Mouse (Mus musculus) embryonic fibroblast, embryonic 13.5 days (primary cell): ENCODE measurements around the gene Stk10. TPM values are rescaled to one million over a fixed set of nuclear protein-coding genes. Genes with fewer than 3 reads are reported as not detected.

Experiments
- H3K27ac ChIP-seq: 2 replicates; pipeline ENCODE4 v1.5.1; 2012; ENCODE audit warnings: low read length, control low read depth, inconsistent platforms; ENCODE audit not compliant: insufficient read depth
- H3K4me1 ChIP-seq: 2 replicates; pipeline ENCODE4 v1.6.1; 2011; ENCODE audit warnings: low read length; ENCODE audit not compliant: control insufficient read depth, insufficient read depth
- H3K4me3 ChIP-seq: 2 replicates; pipeline ENCODE4 v1.5.1; 2011; ENCODE audit warnings: mild to moderate bottlenecking, control low read depth, low read length; ENCODE audit not compliant: insufficient read depth
- CTCF ChIP-seq: IDR thresholded peaks from 2 replicates; pipeline ENCODE4 v1.5.1; 2011; ENCODE audit warnings: mild to moderate bottlenecking, control low read depth, low read length, moderate library complexity, borderline replicate concordance; ENCODE audit not compliant: insufficient read depth
- POLR2A ChIP-seq: IDR thresholded peaks from 2 replicates; pipeline ENCODE4 v1.6.1; 2011; ENCODE audit warnings: low read depth, mild to moderate bottlenecking, control low read depth, low read length, moderate library complexity
- polyA plus RNA-seq: library from polyadenylated mRNA; stranded (reverse); fragments of >200 nt; gene quantifications from 2 replicates; pipeline ENCODE4 v1.2.4, GENCODE M21; 2011; ENCODE audit warnings: low read depth; ENCODE audit not compliant: missing spikeins, insufficient read length

The Stk10 gene
- polyA plus RNA-seq, 1 experiment, result 4.4 TPM

- H3K4me1 ChIP-seq, result no peaks in the 10 kb centered on the region
- no peak overlapping the region for H3K4me3 ChIP-seq
- no peak overlapping the region for H3K27ac ChIP-seq
- no peak for TF ChIP-seq POLR2A
These were observed 11.9 kb upstream of the Stk10 start for GRCm38 (mm10) chr11:32521246-32521645.

GRCm38 (mm10) chr11:32524122-32524920 lies 8.8 kb upstream of the Stk10 start:
- Histone ChIP-seq H3K4me1 (no peaks in the 10 kb centered on the region), H3K27ac (no peak overlapping the region), H3K4me3 (no peak overlapping the region)
- no peak for TF ChIP-seq POLR2A
- no peak for TF ChIP-seq CTCF

- H3K4me3 ChIP-seq, result no peak overlapping the region
- H3K27ac ChIP-seq, result no peak overlapping the region
- no peaks in the 10 kb centered on the region for H3K4me1 ChIP-seq
- no peak for TF ChIP-seq POLR2A
- no peak for TF ChIP-seq CTCF
These were observed 6.1 kb upstream of the Stk10 start for GRCm38 (mm10) chr11:32527006-32527405.

GRCm38 (mm10) chr11:32530151-32530550 lies 3.0 kb upstream of the Stk10 start:
- no peak overlapping the region for H3K4me3 ChIP-seq
- no peaks in the 10 kb centered on the region for H3K4me1 ChIP-seq
- TF ChIP-seq CTCF (no peak), POLR2A (no peak)
- H3K27ac ChIP-seq, result no peak overlapping the region

GRCm38 (mm10) chr11:32531871-32532764 lies 987 bp upstream of the Stk10 start, which contains the start of gene Efcab9:
Gene Efcab9, minus strand, starts transcription at chr11:32532081.
- no peaks in the 10 kb centered on the region for H3K4me1 ChIP-seq
- TF ChIP-seq CTCF, result no peak
- TF ChIP-seq POLR2A, result no peak
- no peak within 1 kb of the TSS for H3K27ac ChIP-seq
- H3K4me3 ChIP-seq, result peak within 1 kb of the TSS; percentile 70

GRCm38 (mm10) chr11:32533482-32534261 lies 567 bp downstream of the Stk10 start:
- TF ChIP-seq CTCF (no peak), POLR2A (no peak; the same call in 1 of the 2 replicates)
- H3K4me3 ChIP-seq, result peak overlapping the region; percentile 74
- no peak overlapping the region for H3K27ac ChIP-seq
- no peaks in the 10 kb centered on the region for H3K4me1 ChIP-seq

GRCm38 (mm10) chr11:32534453-32535075 lies 1.5 kb downstream of the Stk10 start:
- TF ChIP-seq CTCF (no peak), POLR2A (no peak)
- Histone ChIP-seq H3K27ac (no peak overlapping the region), H3K4me1 (no peaks in the 10 kb centered on the region), H3K4me3 (no peak overlapping the region)

- no peak overlapping the region for H3K4me3 ChIP-seq
- TF ChIP-seq POLR2A (no peak), CTCF (no peak)
- no peak overlapping the region for H3K27ac ChIP-seq
- no peaks in the 10 kb centered on the region for H3K4me1 ChIP-seq
These were observed 2.5 kb downstream of the Stk10 start for GRCm38 (mm10) chr11:32535646-32536045.

- TF ChIP-seq CTCF (no peak), POLR2A (no peak)
- Histone ChIP-seq H3K27ac (no peak overlapping the region), H3K4me1 (no peaks in the 10 kb centered on the region), H3K4me3 (no peak overlapping the region)
These were observed 3.8 kb downstream of the Stk10 start for GRCm38 (mm10) chr11:32536954-32537353.
